Mouse (Mus musculus): ENCODE results near the gene Lrrn4cl.
"Not testable (repeated sequence)": the region's sequence is repeated elsewhere in the genome, so short reads cannot be mapped to it uniquely, and the experiment has no call there.

Lrrn4cl gene

DNA sequence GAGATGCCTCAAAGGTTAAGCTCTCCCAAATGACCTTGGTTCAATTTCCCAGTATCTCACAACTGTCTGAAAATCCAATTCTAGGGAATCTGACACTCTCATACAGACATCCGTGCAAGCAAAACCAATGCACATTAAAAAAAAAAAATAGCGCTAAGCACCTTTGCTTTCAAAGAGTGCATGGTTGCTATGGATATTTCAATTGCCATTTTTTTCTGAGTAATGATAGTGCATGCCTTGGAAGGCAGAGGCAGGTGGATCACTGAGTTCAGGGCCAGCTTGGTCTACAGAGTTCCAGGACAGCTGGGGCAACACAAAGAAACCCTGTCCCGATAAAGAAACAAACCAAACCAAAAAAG lies 30.4 kb downstream of the Lrrn4cl start:
- no peak for DNase-seq (ENCODE audit: low spot score in 2 of 2)

GRCm38 (mm10) chr19:8883616-8884015 lies 33.0 kb downstream of the Lrrn4cl start, which contains the start of the genes Lbhd1 and Gm49403:
Gene Lbhd1 (plus strand): TSS chr19:8883732.
Gene Gm49403 (plus strand): TSS chr19:8883930.
- no peak for DNase-seq (ENCODE audit: low spot score in 2 of 2)

- DNase-seq (ENCODE audit: low spot score in 2 of 2), result no peak
These were observed 36.5 kb downstream of the Lrrn4cl start for GRCm38 (mm10) chr19:8886916-8887584.

GRCm38 (mm10) chr19:8887585-8888463 lies 37.3 kb downstream of the Lrrn4cl start:
- DNase-seq (ENCODE audit: low spot score in 2 of 2), result no peak

GRCm38 (mm10) chr19:8888511-8889385 lies 38.2 kb downstream of the Lrrn4cl start, which contains the start of the genes 1810009A15Rik and Gm49416:
Gene 1810009A15Rik (plus strand): TSS chr19:8888853.
Gene Gm49416 (plus strand): TSS chr19:8888926.
- peak; percentile 91 to 96 for DNase-seq (ENCODE audit: low spot score in 2 of 2)

DNA sequence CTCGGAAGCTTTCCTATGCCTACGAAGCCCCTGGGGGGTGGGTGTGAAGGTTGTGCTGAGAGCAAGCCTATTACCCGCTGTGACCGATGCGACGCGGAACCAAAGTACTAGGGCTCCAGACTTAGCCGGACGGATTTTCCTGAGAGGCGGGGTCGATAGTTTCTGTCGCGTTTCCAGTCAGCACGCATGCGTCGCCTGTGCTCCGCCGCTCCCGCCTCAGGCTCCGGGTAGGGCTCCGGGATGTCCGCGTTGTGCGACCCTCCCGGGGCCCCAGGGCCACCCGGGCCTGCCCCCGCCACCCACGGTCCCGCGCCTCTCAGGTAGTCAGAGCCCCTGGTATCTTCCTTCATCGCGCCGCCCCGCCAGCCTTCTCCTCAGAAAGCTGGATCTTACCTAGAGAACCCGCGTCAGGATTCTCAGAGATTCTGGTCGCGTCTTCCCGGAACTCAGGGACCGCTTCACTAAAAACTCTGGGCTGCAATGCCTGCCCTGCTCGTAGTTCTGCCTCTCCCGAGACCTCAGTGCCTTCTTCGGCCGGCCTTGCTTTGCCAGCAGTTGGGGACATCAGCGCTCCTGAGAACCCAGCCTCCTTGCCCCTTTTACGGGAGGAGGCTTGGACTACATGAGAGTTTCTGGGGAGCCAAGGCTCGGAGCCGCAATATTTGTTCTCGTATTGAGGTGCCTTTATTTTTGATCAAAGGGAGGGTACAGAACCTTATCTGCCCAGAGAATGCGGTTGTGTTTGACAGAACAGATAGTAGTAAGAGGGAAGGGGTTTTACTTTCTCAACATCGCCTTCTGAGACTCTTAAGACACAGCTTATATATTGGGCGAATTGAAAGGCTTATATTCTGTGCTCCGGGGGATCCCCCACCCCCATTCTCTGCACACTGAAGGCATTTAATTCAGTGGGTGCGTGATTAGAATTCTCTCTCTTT lies 42.5 kb downstream of the Lrrn4cl start, which contains the start of gene Ints5:
Ints5 (plus strand) TSS at position 177 of the 938 bp plus-strand sequence.
- peak; percentile 86 to 90 for DNase-seq (ENCODE audit: low spot score in 2 of 2)

GRCm38 (mm10) chr19:8895397-8895960 lies 44.9 kb downstream of the Lrrn4cl start:
- DNase-seq (ENCODE audit: low spot score in 2 of 2), result no peak

- DNase-seq (ENCODE audit: low spot score in 2 of 2), result not testable (repeated sequence)
These were observed 45.7 kb downstream of the Lrrn4cl start for GRCm38 (mm10) chr19:8896231-8896630.

GRCm38 (mm10) chr19:8897211-8897864 lies 46.8 kb downstream of the Lrrn4cl start:
- DNase-seq (ENCODE audit: low spot score in 2 of 2), result peak in 1 of 2 experiments; percentile 48

GRCm38 (mm10) chr19:8897865-8898495 lies 47.4 kb downstream of the Lrrn4cl start, which contains the start of gene Ganab:
Gene Ganab (plus strand): TSS chr19:8898071.
- DNase-seq (ENCODE audit: low spot score in 2 of 2), result peak; percentile 89 to 98

DNA sequence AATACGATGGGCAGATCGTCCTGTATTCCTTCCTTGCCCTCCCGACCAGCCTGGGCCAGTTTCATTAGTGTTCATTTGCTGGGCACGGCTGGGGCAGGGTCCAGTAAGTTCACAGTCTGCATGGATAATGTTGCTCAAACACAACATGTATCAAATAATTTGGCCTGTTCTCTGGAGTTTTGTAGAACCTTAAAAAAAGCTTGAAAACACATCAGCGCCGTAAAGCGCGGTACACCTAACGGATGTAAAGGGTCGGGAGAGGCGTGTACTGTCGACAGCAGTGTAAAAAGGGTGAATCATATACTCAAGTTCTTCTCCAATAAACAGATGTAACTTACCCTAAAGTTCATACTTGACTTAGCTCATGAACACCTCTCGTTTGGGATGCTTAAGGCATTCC lies 48.0 kb downstream of the Lrrn4cl start:
- DNase-seq (ENCODE audit: low spot score in 2 of 2), result peak in 1 of 2 experiments; percentile 34

DNA sequence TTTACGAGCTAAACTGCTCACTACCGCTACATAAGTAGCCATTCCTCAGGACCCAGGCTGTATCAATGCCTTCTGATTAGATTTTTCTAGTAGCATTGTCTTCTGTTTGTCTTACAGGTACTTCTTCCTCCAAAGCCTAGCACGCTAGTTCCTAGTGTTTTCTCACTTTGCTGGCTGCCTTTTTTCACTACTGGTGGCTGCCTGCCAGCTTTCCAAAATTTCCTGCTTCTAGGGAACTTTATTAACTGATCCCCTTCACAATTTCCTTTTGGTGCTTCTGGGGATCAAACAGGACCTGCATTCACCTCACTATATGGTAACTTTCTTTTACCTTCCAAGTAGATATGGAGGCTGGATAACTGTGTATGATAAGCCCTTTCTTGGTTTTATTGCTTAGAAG lies 48.5 kb downstream of the Lrrn4cl start:
- no peak for DNase-seq (ENCODE audit: low spot score in 2 of 2)

DNA sequence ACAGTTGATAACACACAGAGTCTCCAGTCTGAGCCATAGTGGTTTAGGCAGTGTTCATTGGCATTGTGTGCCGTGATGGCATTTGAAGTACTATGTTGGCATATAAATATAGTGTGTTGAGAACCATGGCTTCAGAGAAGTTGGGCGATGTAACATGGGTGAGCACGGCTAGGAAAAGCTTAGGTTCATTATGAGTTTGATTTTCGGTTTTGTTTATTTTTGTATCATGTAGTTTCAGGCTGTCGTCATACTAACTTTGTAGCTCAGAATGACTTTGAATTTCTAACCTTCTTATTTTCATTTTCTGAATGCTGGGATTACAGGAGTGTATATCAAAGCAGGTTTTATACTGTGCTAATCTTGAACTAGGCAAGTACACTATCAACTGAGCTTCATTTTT lies 52.8 kb downstream of the Lrrn4cl start:
- no peak for DNase-seq (ENCODE audit: low spot score in 2 of 2)

All from spleen, postnatal 10 days (tissue).